Mouse (Mus musculus): ENCODE measurements at regions not wholly inside any gene's neighbourhood (a gene's known extent, or its start where the extent isn't known, plus 50 kb on each side); places are given as distances from the start of the nearest gene placed in this dataset.

DNA sequence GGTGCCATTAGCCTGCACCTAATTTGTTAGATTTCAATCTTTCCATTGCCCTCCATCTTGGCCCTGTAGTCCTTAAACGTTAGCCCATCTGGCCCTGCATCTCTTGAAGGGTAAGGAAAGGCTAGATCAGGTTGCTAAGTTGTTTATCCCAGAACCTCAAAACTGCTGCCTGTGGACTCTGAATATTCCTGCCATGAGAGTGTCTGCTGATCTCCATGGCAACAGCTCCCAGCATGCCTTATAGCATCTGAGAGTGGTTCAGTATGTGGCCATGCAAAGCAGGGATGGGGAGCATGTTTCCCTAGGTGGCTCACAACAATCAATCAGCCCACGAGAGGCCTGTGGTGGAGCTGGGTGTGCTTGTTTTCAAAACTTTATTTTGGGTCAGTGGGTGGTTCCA lies 346.3 kb downstream of the Rps24 start:
- H3K27me3 ChIP-seq (replicated peaks; ENCODE audit: control insufficient read depth, insufficient read depth, low read length): no peaks in the 10 kb centered on the region
- H3K27ac ChIP-seq (ENCODE audit: low read depth, low read length): no peak overlapping the region
- H3K36me3 ChIP-seq (ENCODE audit: control insufficient read depth, insufficient read depth, low read length): no peaks in the 10 kb centered on the region
- ATAC-seq (replicated peaks; ENCODE audit: low FRiP score) (no peak), DNase-seq (ENCODE audit: low spot score) (no peak)
- no peak overlapping the region for H3K4me2 ChIP-seq
- H3K4me3 ChIP-seq (ENCODE audit: low read depth, low read length): no peak overlapping the region
- 39% methylated on average over 2 of the region's 2 CpGs for WGBS
- no peaks in the 10 kb centered on the region for H3K9me3 ChIP-seq (ENCODE audit: control insufficient read depth, low read length)
- H3K4me1 ChIP-seq (replicated peaks; ENCODE audit: control insufficient read depth, insufficient read depth, low read length): no peaks in the 10 kb centered on the region
- no peak overlapping the region for H3K9ac ChIP-seq (ENCODE audit: low read depth, low read length)

DNA sequence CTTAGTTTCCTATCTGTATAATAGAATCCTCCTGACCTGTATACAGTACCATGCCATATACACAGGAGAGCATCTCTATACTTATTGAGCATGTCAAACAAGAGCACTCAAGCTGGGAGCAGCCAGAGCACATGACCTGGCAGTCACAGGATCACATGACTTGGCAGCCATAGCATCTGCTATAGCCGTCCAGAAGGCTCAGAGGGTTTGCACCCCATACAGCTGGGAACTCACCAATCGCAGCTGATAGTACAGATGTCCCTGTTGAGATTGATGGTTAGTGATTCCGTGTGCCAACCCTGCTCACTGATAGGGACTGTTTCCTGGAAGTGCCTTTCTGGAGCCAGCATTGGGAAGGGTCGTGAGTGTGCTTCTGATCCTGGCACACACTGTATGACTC lies 351.3 kb downstream of the Rps24 start:
- Histone ChIP-seq H3K4me1 (replicated peaks; ENCODE audit: control insufficient read depth, insufficient read depth, low read length) (no peaks in the 10 kb centered on the region), H3K9me3 (ENCODE audit: control insufficient read depth, low read length) (no peaks in the 10 kb centered on the region), H3K4me3 (ENCODE audit: low read depth, low read length) (no peak overlapping the region), H3K27ac (ENCODE audit: low read depth, low read length) (no peak overlapping the region), H3K4me2 (no peak overlapping the region), H3K9ac (ENCODE audit: low read depth, low read length) (no peak overlapping the region), H3K27me3 (replicated peaks; ENCODE audit: control insufficient read depth, insufficient read depth, low read length) (no peaks in the 10 kb centered on the region), H3K36me3 (ENCODE audit: control insufficient read depth, insufficient read depth, low read length) (no peaks in the 10 kb centered on the region)
- 75% methylated on average over 4 of the region's 4 CpGs for WGBS
- ATAC-seq (replicated peaks; ENCODE audit: low FRiP score): no peak
- no peak for DNase-seq (ENCODE audit: low spot score)

DNA sequence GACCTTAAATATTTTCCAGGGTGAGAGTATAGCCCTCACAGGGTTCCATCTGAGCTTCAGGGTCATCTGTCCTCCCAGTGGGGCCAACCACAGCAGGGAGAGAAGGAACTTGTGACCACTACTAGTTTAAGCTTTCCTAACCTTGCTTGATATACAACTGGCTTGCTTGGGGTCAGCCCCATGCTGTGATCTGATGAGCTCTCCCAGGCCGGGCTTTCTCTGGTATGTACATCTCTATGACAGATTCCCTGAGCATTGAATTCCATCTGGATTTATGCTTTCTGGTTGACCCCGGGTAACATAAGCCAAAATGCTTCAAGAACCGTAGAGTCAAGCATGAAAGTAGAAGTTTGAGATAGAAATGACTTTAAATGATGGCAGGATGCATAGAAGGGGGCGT lies 352.1 kb downstream of the Rps24 start:
- no peak for DNase-seq (ENCODE audit: low spot score)
- no peaks in the 10 kb centered on the region for H3K36me3 ChIP-seq (ENCODE audit: control insufficient read depth, insufficient read depth, low read length)
- WGBS: 65% methylated on average over 4 of the region's 4 CpGs
- H3K4me2 ChIP-seq: no peak overlapping the region
- no peak overlapping the region for H3K9ac ChIP-seq (ENCODE audit: low read depth, low read length)
- no peaks in the 10 kb centered on the region for H3K27me3 ChIP-seq (replicated peaks; ENCODE audit: control insufficient read depth, insufficient read depth, low read length)
- no peak overlapping the region for H3K4me3 ChIP-seq (ENCODE audit: low read depth, low read length)
- H3K27ac ChIP-seq (ENCODE audit: low read depth, low read length): no peak overlapping the region
- H3K9me3 ChIP-seq (ENCODE audit: control insufficient read depth, low read length): no peaks in the 10 kb centered on the region
- no peaks in the 10 kb centered on the region for H3K4me1 ChIP-seq (replicated peaks; ENCODE audit: control insufficient read depth, insufficient read depth, low read length)
- no peak for ATAC-seq (replicated peaks; ENCODE audit: low FRiP score)

GRCm38 (mm10) chr14:24841715-24842496 lies 355.0 kb downstream of the Rps24 start:
- H3K27ac ChIP-seq (ENCODE audit: low read depth, low read length): no peak overlapping the region
- no peaks in the 10 kb centered on the region for H3K4me1 ChIP-seq (replicated peaks; ENCODE audit: control insufficient read depth, insufficient read depth, low read length)
- no peaks in the 10 kb centered on the region for H3K36me3 ChIP-seq (ENCODE audit: control insufficient read depth, insufficient read depth, low read length)
- H3K9ac ChIP-seq (ENCODE audit: low read depth, low read length): no peak overlapping the region
- WGBS: 74% methylated on average over 17 of the region's 17 CpGs
- H3K4me3 ChIP-seq (ENCODE audit: low read depth, low read length): no peak overlapping the region
- H3K9me3 ChIP-seq (ENCODE audit: control insufficient read depth, low read length): no peaks in the 10 kb centered on the region
- DNase-seq (ENCODE audit: low spot score) (no peak), ATAC-seq (replicated peaks; ENCODE audit: low FRiP score) (no peak)
- H3K4me2 ChIP-seq: no peak overlapping the region
- no peaks in the 10 kb centered on the region for H3K27me3 ChIP-seq (replicated peaks; ENCODE audit: control insufficient read depth, insufficient read depth, low read length)

GRCm38 (mm10) chr14:24843626-24844025 lies 356.7 kb downstream of the Rps24 start:
- Histone ChIP-seq H3K9me3 (ENCODE audit: control insufficient read depth, low read length) (no peaks in the 10 kb centered on the region), H3K4me2 (no peak overlapping the region), H3K36me3 (ENCODE audit: control insufficient read depth, insufficient read depth, low read length) (no peaks in the 10 kb centered on the region), H3K27me3 (replicated peaks; ENCODE audit: control insufficient read depth, insufficient read depth, low read length) (no peaks in the 10 kb centered on the region), H3K9ac (ENCODE audit: low read depth, low read length) (no peak overlapping the region), H3K4me3 (ENCODE audit: low read depth, low read length) (no peak overlapping the region), H3K27ac (ENCODE audit: low read depth, low read length) (no peak overlapping the region), H3K4me1 (replicated peaks; ENCODE audit: control insufficient read depth, insufficient read depth, low read length) (no peaks in the 10 kb centered on the region)
- WGBS: 58% methylated on average over 4 of the region's 4 CpGs
- ATAC-seq (replicated peaks; ENCODE audit: low FRiP score): no peak
- DNase-seq (ENCODE audit: low spot score): no peak

GRCm38 (mm10) chr14:24850491-24850890 lies 363.6 kb downstream of the Rps24 start:
- Histone ChIP-seq H3K27ac (ENCODE audit: low read depth, low read length) (no peak overlapping the region), H3K4me1 (replicated peaks; ENCODE audit: control insufficient read depth, insufficient read depth, low read length) (no peaks in the 10 kb centered on the region), H3K36me3 (ENCODE audit: control insufficient read depth, insufficient read depth, low read length) (no peaks in the 10 kb centered on the region), H3K4me3 (ENCODE audit: low read depth, low read length) (no peak overlapping the region), H3K4me2 (no peak overlapping the region), H3K9ac (ENCODE audit: low read depth, low read length) (no peak overlapping the region), H3K9me3 (ENCODE audit: control insufficient read depth, low read length) (no peaks in the 10 kb centered on the region), H3K27me3 (replicated peaks; ENCODE audit: control insufficient read depth, insufficient read depth, low read length) (no peaks in the 10 kb centered on the region)
- 39% methylated on average over 1 of the region's 1 CpGs for WGBS
- DNase-seq (ENCODE audit: low spot score) (no peak), ATAC-seq (replicated peaks; ENCODE audit: low FRiP score) (no peak)

GRCm38 (mm10) chr14:24854459-24854858 lies 367.5 kb downstream of the Rps24 start:
- 49% methylated on average over 4 of the region's 4 CpGs for WGBS
- no peaks in the 10 kb centered on the region for H3K27me3 ChIP-seq (replicated peaks; ENCODE audit: control insufficient read depth, insufficient read depth, low read length)

GRCm38 (mm10) chr14:24862171-24862570 lies 375.2 kb downstream of the Rps24 start:
- no peaks in the 10 kb centered on the region for H3K9me3 ChIP-seq (ENCODE audit: control insufficient read depth, low read length)
- H3K4me1 ChIP-seq (replicated peaks; ENCODE audit: control insufficient read depth, insufficient read depth, low read length): no peaks in the 10 kb centered on the region
- no peaks in the 10 kb centered on the region for H3K36me3 ChIP-seq (ENCODE audit: control insufficient read depth, insufficient read depth, low read length)
- H3K27ac ChIP-seq (ENCODE audit: low read depth, low read length): no peak overlapping the region
- ATAC-seq (replicated peaks; ENCODE audit: low FRiP score): no peak
- no peak for DNase-seq (ENCODE audit: low spot score)
- no peaks in the 10 kb centered on the region for H3K27me3 ChIP-seq (replicated peaks; ENCODE audit: control insufficient read depth, insufficient read depth, low read length)
- H3K9ac ChIP-seq (ENCODE audit: low read depth, low read length): no peak overlapping the region
- H3K4me3 ChIP-seq (ENCODE audit: low read depth, low read length): no peak overlapping the region
- WGBS: 75% methylated on average over 8 of the region's 8 CpGs
- H3K4me2 ChIP-seq: no peak overlapping the region

More at GRCm38 (mm10) chr14:24854459-24854858, 367.5 kb downstream of the Rps24 start:
- Histone ChIP-seq H3K4me3 (ENCODE audit: low read depth, low read length) (no peak overlapping the region), H3K9me3 (ENCODE audit: control insufficient read depth, low read length) (no peaks in the 10 kb centered on the region), H3K9ac (ENCODE audit: low read depth, low read length) (no peak overlapping the region), H3K27ac (ENCODE audit: low read depth, low read length) (no peak overlapping the region), H3K4me1 (replicated peaks; ENCODE audit: control insufficient read depth, insufficient read depth, low read length) (no peaks in the 10 kb centered on the region), H3K4me2 (no peak overlapping the region), H3K36me3 (ENCODE audit: control insufficient read depth, insufficient read depth, low read length) (no peaks in the 10 kb centered on the region)
- DNase-seq (ENCODE audit: low spot score) (no peak), ATAC-seq (replicated peaks; ENCODE audit: low FRiP score) (no peak)

GRCm38 (mm10) chr14:24862661-24863060 lies 375.7 kb downstream of the Rps24 start:
- no peak for DNase-seq (ENCODE audit: low spot score)
- Histone ChIP-seq H3K4me2 (no peak overlapping the region), H3K36me3 (ENCODE audit: control insufficient read depth, insufficient read depth, low read length) (no peaks in the 10 kb centered on the region), H3K27me3 (replicated peaks; ENCODE audit: control insufficient read depth, insufficient read depth, low read length) (no peaks in the 10 kb centered on the region), H3K9ac (ENCODE audit: low read depth, low read length) (no peak overlapping the region), H3K9me3 (ENCODE audit: control insufficient read depth, low read length) (no peaks in the 10 kb centered on the region), H3K4me3 (ENCODE audit: low read depth, low read length) (no peak overlapping the region), H3K27ac (ENCODE audit: low read depth, low read length) (no peak overlapping the region), H3K4me1 (replicated peaks; ENCODE audit: control insufficient read depth, insufficient read depth, low read length) (no peaks in the 10 kb centered on the region)
- 79% methylated on average over 6 of the region's 7 CpGs for WGBS
- no peak for ATAC-seq (replicated peaks; ENCODE audit: low FRiP score)

Data from liver, embryonic 11.5 days (tissue).